Mouse (Mus musculus) MN1 (cell line): ENCODE results near the gene Sertad3.

Source experiments
- DNase-seq: peaks from one replicate; pipeline ENCODE4 v3.0.0-alpha.2; 2016; ENCODE audit warnings: low spot score

Gene Sertad3

DNA sequence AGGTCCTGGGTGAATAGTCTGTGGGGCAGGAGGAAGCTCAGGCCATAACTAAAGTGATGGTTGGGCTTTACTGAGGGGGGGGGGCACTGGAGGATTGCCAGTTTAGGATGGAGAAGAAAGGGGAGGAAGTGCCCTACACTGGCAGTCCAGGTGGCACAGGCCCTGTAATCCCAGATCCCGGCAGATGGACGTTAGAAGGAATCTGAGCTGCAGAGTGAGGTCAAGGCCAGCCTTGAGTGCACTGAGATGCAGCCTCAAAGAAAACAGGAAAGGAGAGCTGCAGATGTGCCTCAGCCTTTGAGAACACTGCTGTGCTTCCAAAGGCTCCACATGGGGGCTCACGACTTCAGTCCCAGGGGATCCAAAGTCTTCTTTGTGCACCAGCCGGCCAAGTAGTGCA, 5.9 kb upstream of the Sertad3 start:
- DNase-seq: peak; percentile 14

DNA sequence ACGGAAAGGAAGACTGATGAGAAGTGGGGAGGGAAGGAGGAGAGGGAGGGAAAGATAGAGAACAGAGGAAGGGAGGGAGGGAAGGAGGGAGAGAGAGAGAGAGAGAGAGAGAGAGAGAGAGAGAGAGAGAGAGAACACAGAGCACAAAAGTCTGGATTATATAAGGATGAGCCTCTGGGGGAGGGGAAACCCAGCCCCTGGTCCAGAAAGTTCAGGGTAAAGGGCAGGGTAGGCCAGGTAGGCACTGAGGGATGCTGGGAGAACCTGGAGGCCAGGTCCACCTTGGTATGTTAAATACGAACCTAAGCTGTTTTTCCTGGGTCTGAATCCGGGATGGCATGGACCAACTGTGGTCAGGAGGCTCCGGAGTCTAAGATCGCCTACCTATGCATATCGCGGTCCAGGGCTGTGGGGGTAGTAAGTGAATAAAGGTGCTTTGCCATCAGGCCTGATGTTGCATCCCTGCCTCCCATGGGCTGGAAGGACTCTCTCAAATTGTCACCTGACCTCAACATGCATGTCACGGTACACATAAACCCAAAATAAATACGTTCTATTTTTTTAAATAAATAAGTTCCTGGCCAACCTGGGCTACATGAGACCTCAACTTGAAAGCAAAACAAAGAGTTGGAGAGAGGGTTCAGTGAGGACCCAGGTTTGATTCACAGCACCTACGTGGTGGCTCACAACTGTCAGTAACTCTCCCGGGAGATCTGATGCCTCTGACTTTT, 2.0 kb upstream of the Sertad3 start:
- no peak for DNase-seq

DNA sequence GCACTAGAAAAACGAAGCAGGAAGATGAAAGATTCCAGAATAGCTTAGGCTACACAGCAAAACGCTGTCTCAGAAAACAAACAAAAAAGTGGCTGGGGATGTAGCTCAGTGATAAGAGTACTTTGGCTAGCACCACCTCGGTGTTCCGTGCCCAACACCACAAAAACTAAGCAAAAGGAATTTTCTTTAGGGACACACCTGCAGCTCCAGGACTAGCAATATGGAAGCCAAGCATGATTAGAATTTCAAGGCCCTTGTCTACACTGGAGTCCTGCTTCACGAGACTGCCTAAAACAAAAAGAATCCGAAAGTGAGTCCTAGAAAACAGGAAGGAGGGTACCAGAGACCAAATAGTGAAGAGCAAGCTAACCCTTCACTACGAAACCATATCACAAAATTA, 972 bp upstream of the Sertad3 start:
- peak; percentile 15 for DNase-seq

DNA sequence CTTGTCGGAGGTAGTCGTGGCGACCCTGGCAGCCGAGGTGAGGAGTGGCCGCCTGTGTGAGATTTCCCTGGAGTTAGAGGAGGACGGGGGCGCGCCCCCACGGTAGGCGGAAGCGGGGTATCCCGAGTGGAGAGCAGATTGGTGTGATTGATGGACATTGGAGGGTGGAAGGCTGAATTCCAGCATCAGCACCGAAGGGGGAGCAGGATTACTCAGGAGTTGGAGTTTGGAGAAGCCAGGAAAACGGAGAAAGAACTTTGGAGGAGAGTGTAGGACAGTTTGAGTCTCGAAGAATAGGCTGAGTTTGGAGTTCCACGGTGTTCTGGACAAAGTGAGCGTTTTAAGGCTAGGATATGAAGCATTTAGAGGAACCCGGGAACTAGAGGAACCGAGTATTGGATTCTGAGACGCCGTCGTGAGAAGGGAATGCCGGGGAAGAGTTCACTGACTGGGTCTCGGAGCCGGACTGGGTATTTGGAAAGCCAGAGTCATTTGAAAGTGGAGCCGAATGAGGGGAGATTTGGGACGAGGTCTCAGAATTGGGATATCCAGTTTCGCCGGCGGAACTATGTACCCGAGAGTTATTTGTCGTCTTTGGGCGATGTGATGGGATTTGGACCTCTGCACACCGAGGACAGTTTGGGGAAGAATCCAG, 394 bp downstream of the Sertad3 start:
- DNase-seq: no peak

DNA sequence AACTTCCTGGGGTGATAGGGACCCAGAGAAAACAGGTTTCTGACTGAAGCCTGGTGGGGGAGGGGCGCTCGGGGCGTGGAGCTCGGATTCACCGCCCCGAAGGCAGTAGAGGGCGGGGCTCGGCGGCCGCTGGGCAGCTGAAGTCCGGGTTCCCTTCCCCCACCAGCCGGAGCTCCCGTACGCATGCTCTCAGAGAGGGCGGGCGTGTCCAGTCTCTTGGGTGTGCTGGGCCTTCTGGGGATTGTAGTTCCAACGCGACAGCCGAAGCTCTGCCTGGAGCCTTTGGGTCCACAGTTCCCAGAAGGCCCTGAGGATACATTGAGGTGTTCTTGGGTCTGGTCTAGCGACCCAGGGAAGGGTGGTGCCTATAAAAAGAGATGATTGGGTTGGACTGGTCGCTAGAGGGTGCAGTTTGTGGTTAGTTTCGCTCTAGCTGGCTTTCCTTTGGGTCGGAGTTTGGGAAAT, 954 bp downstream of the Sertad3 start:
- DNase-seq: peak; percentile 98

DNA sequence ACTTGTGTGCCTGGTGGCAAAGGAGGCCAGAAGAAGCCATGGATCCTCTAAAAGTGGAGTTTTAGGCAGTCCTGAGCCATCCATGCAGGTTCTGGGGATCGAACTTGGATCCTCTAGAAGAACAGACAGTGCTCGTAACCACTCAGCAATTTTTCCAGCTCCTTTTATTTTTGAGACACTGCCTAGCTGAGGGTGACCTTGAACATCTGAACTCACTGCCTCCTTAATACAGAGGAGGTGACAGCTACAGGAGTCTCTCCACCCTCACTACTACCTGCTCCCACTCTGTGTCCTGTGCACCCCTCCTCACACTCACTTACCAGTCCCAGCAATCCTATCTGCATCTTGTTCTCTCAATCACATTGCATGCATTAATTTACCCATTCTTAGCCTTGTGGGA, 2.0 kb downstream of the Sertad3 start:
- DNase-seq: no peak

DNA sequence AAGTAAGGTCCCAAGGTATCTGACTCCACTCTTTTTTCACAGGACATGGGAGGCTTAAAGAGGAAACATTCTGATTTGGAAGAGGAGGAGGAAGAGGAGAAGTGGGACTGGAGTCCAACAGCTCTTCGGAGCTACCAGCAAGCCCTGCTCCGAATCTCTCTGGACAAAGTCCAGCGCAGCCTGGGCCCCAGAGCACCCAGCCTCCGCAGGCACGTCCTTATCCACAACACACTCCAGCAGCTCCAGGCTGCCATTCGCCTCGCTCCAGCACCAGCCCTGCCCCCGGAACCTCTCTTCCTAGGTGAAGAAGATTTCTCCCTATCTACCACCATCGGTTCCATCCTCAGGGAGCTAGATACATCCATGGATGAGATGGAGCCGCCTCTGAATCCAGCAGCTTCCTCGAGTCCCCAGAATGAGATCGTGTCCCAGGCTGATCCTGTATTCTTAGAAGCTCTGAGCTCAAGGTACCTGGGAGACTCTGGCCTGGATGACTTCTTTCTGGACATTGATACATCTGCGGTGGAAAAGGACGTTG, 2.6 kb downstream of the Sertad3 start:
- no peak for DNase-seq

DNA sequence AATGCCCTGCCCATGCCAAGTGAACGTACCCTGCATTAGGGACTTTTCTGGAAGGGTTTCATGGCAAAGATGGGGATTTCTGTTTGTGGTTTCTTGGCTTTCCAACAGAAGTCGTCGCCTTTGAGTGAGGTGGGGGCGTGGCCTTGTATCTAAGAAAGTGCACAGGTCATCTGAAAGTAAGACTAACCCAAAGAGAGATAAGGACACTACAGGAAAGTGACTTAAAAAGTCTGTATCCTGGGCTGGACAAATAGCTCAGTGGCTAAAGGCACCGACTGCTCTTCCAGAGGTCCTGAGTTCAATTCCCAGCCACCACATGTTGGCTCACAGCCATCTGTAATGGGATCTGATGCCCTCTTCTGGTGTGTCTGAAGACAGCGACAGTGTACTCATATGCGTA, 5.0 kb downstream of the Sertad3 start:
- DNase-seq: no peak

DNA sequence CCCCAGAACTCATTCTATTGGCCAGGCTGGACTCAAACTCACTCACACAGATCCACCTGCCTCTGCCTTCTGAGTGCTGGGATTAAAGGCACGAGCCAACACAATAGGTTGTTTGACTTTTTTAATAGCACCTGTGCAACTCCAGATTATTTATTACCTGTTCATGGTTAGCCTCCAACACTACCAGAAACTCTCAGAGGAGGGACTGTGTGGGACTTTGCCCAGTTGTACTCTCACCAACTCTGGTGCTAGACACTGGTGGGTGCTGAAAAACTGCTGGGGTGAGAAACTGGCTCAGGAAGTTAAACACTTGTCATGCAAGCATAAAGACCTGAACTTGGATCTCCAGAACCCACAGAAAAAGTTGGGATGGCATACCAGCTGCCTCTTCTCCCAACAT, 6.2 kb downstream of the Sertad3 start:
- no peak for DNase-seq

DNA sequence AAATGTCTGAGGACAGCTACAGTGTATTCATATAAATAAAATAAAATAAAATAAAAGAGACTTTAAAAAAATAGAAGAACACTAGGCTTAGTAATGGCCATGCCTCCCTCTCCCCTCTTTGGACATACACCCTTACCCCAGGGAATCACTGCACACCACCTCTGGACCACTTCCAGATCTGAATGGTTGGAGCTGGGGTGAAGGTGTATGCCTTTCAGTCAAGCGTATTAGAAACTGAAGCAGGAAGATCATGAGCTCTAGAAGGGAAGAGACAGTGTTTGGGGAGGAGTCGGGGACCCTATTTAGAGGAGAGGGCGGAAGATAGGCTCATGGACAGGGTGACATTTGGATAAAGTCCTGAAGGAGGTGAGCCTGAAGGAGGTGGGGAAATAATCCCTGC, 6.9 kb downstream of the Sertad3 start:
- no peak for DNase-seq

DNA sequence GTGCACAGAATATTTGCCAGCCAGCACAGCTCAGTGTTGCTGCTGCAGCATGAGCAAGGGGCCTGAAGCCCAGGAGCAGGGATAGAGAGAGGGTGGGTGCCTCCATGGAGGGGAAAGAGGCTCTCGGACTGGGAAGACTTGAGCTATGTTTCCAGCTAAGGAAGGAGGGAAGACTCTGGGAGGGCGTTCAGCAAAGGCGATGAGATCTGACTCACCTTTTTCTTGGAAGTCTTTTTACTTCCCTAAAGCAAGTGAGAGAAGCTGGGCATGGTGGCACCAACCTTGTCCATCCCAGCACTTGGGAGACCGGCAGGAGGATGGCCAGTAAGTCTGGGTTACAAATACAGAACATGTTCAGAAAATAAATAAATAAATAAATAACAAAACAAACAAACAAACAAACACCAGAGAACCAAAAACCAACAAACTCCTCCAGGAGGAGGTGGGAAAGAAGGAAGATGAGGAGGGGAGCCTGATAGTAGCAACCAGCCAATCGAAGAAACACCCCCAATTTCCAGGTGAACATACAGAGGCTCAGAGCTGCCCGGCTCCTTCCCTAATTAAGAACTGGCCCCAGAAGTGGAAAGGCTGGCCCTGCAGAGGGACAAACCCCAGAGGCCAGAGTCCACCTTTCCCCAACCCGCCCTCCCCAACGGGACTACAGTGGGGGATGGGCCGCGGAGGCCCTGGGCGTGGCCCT, 7.5 kb downstream of the Sertad3 start:
- DNase-seq: no peak

DNA sequence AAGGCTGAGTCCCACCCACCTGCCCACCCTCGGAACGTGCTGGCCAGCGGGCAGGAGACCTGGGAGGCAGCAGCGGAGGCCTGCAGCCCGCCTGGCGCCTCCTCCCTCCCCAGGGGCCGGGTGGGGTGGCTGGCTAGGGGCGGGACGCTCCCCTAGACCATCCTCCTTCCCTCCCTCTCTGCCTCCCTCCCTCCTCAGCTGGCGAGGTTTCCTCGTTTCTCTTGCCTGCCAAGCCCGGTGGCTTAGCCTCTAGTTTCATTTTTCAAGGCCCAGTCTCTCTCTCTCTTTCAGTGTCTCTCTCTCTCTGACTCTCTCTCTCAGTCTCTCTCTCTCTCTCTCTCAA, 8.0 kb downstream of the Sertad3 start:
- DNase-seq: peak; percentile 91

DNA sequence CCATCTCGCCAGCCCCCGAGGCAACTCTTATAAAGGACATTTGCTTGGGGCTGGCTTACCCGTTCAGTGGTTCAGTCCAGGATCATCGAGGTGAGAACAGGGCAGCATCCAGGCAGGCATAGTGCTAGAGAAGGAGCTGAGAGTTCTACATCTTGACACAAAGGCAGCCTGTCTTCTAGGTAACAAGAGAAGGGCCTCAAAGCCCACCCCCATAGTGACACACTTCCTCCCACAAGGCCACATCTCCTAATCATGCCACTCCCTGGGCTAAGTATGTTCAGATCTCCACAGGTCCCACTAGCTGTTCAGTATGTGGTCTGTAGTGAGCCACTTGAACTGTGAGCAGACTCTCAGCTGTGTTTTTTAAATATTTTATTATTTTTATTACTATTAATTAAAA, 10.3 kb downstream of the Sertad3 start:
- DNase-seq: no peak

DNA sequence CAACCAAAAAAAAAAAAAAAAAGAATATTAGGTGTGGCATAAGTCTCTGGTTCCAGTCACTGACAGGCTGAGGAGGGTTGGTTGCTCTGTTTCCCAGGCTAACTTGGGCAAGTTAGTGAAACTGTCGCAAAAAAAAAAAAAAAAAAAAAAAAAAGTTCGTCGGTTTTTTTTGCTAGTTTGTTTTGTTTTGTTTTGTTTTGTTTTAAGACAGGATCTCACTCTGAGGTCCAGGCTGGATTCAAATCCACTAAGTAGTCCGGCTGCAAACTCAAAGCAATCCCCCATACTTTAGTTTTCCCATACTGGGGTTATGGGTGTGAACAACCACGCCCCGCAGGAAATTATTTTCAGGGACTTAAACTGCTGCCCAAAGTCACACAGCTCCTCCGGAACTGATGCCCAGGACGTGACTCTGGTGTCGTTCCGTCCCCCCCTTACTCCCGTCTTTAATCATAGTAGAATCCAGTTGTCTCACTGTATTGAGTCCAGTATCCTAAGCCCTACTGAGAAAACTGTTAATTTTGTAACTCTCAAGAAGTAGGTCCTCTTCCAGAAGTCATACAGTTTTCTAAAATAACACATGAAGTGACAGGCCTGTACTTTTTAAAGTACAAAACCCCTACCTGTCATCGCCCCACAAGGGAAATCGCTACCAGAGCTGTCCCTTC, 12.7 kb downstream of the Sertad3 start:
- peak; percentile 41 for DNase-seq

DNA sequence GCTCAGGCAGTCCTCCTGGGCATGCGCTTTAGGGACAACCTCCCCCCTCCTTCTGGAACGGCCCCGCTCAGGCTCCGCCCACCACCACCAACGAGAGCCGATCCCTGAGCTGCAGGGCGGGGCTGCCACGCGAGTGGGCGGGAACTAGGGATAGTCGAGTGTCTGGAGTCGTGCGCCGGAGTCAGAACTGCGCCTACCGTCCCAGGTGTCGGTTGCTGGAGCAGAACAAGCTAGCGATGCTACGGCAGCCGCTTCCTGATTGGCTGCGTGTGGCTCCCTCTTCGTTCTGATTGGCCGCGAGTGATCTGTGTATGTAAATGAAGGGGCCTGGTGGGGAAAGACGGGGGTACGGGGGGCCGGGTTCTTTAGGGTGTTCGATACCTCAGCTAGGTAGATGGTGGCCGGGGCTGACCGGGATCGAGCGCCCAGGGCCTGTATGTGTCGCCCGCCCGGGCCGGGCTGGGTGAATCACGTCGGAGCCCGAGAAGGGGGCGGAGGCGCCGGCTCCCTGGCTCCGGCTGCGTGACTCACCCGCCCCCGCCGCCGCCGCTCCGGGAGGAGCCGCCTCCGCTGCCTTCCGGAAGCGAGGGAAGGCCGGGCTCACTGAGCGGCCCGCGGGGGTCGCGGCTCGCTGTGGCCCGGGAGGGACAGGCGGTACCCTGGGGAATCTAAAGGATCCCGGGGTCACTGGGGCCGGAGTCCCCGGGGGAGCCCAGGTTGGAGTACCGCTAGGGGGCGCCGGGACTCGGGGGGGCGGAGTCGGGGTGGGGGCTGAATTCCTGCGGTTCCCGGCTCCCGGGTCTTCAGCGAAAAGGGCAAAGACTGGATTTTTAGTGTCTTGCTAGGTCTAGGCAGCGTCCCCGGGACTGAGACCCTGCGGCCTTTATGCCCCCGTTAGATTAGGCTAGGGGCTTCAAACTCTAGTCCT, 13.5 kb downstream of the Sertad3 start, which contains the start of gene Sertad1:
TSS of gene Sertad1 (plus strand) at position 141 of the 928 bp plus-strand sequence.
- DNase-seq: peak; percentile 98

DNA sequence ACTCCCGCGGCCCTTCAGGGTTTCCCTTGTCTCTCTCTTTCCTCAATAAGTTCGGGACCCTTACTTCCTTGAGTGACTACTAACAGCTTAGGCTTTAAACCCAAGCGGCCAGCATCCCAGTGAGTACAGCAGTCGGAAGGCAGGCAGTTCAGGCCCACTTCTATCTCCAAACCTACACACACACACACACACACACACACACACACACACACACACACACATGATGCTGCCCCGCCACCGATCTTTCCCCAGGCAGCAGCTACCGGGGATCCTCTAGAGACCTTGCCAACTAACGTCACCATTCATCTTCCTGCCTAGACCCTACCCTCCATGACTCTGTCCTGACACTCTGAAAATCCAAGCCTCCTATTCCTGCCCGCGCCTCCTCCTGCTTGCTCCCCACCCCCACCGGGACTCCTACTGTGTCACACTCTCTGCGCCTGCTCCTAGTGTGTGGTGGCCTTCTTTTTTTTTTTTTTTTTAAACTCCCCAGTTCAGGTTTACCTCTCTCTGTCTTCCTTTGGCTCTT, 14.2 kb downstream of the Sertad3 start:
- peak; percentile 58 for DNase-seq

DNA sequence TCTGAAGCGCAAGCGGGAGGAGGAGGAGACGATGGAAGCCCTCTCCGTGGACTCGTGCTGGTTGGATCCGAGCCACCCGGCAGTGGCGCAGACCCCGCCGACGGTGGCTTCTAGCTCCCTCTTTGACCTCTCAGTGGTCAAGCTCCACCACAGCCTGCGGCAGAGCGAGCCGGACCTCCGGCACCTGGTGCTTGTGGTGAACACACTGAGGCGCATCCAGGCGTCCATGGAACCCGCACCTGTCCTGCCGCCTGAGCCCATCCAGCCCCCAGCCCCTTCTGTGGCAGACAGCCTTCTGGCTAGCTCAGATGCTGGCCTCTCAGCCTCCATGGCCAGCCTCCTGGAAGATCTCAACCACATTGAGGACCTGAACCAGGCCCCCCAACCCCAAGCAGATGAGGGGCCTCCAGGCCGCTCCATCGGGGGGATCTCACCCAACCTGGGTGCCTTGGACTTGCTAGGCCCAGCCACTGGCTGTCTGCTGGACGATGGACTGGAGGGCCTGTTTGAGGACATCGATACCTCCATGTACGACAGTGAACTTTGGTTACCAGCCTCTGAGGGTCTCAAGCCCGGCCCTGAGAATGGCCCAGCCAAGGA, 15.8 kb downstream of the Sertad3 start:
- no peak for DNase-seq

DNA sequence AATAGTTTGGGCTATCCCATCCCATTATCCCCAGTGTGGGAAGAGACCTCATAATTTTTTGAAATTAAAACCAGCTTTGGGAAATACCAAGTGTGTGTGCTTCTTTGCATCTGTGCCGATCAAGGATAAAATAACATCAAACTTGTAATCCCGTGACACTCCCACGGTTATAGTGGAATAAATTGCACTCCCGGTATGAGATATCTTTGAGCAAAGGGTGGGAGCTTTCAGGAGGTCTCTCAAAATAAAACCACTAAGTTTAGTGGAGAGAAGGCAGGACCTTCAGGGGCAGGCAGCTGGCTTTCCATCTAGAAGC, 16.6 kb downstream of the Sertad3 start:
- DNase-seq: no peak

DNA sequence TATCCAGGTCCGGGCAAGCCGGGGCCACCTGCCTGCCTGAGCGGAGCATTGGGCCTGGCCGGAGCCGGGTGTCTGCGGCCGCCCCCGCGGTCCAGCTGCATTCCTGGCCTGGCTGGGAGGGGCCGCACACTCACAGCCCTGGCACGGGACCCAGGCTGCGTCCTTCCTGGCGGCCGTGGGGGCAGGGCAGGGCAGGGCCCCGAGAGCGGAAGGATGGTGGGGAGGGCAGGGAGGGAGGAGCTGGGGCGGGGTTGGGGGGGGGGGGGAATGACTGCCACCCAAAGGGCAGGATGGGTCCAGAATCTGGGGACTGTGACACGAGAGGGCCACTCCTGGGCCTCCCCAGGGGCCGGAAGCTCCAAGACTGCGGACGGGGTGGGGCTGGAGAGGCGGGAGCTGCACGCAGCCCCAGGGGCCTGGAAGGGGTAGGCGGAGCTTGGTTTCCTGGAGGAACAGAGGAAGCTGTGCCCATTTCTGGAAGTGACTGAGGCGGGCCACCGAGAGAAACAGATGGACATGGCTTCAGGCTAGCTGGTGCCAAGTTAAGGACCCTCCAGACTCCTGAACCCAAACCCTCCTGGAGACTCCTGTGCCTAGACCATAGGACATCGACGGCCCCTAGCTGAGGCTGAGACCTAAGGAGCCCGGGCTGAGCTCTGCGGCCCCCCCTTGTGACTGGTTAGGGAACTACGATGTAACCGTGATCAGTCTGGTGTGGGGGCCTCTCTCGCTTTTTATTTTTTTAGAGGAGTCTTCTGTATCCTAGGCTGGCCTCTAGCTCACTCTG, 17.2 kb downstream of the Sertad3 start:
- DNase-seq: peak; percentile 87

DNA sequence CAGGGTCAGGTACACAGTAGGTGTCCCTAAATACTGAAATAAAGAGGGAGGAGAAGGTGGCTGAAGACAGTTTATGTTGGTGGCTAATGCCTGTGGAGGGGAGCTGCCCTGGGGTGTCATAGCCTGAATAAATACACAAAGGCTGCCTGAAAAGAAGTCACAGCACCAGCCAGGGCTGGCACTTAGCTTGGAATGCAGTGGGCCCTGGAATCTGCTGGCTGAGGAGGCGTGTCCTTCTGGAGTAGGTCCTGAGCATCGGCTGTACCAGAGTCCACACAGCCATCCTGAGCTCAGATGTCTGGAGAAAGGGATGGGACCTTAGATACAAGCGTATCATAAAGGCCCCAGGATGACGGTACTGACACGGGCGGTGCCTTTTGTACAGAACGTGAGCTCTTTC, 18.3 kb downstream of the Sertad3 start:
- DNase-seq: no peak
